Mouse (Mus musculus) kidney, postnatal 0 days (tissue): ENCODE results near the gene Ctcf. TPM values are rescaled to one million over a fixed set of nuclear protein-coding genes. Genes with fewer than 3 reads are reported as not detected.

Experiments
- ATAC-seq: fragments of 200-750 bp; cut with Nextera tagmentation; replicated peaks from 2 replicates; pipeline ENCODE4 v1.8.0; 2017; ENCODE audit warnings: low read depth, moderate number of reproducible peaks, moderate TSS enrichment, moderate library complexity; ENCODE audit not compliant: low FRiP score
- DNase-seq: peaks from one replicate; pipeline ENCODE4 v3.0.0-alpha.2; 2016; ENCODE audit warnings: low spot score
- H3K27ac ChIP-seq: fragments of 300-500 bp; sonication (generic); 2 replicates; pipeline ENCODE4 v1.5.1; 2014; ENCODE audit warnings: mild to moderate bottlenecking
- H3K27me3 ChIP-seq: fragments of 300-500 bp; sonication (generic); 2 replicates; pipeline ENCODE4 v1.6.1; 2014; ENCODE audit warnings: low read length, mixed read lengths; ENCODE audit not compliant: insufficient read depth
- H3K36me3 ChIP-seq: fragments of 300-500 bp; sonication (generic); 2 replicates; pipeline ENCODE4 v1.6.1; 2014; ENCODE audit warnings: low read length, mixed read lengths; ENCODE audit not compliant: insufficient read depth
- H3K4me1 ChIP-seq: fragments of 300-500 bp; sonication (generic); replicated peaks from 2 replicates; pipeline ENCODE4 v1.6.1; 2014; ENCODE audit warnings: antibody characterized with exemption, low read length, mixed read lengths; ENCODE audit not compliant: insufficient read depth
- H3K4me2 ChIP-seq: fragments of 300-500 bp; sonication (generic); 2 replicates; pipeline ENCODE4 v1.6.1; 2014; ENCODE audit warnings: mild to moderate bottlenecking, low read length, moderate library complexity, mixed read lengths
- H3K4me3 ChIP-seq: fragments of 300-500 bp; sonication (generic); replicated peaks from 2 replicates; pipeline ENCODE4 v1.5.1; 2014; ENCODE audit warnings: low read depth, low read length
- H3K9ac ChIP-seq: fragments of 300-500 bp; sonication (generic); 2 replicates; pipeline ENCODE4 v1.6.1; 2014; ENCODE audit warnings: low read depth, low read length
- H3K9me3 ChIP-seq: fragments of 300-500 bp; sonication (generic); replicated peaks from 2 replicates; pipeline ENCODE4 v1.6.1; 2016; ENCODE audit warnings: low read length, inconsistent platforms, mixed read lengths
- CTCF ChIP-seq: IDR thresholded peaks from 2 replicates; pipeline ENCODE4 v1.5.1; 2016; ENCODE audit warnings: antibody characterized with exemption, low read depth, mild to moderate bottlenecking, moderate library complexity
- WGBS: fragments of 180-500 bp; shearing (Covaris S2); extraction: QIAGEN DNeasy Blood & Tissue Kit; methylation state at CpG from one replicate; pipeline ENCODE4 v1.1.7; 2014; 5-methylcytosine and 5-hydroxymethylcytosine counted together
- polyA plus RNA-seq: library from polyadenylated mRNA; unstranded; fragments of >200 nt; fragmentation: Nextera tagmentation; extraction: Ambion mirVana; gene quantifications from 2 replicates; pipeline ENCODE4 v1.2.1, GENCODE M21; 2015

Ctcf gene
- polyA plus RNA-seq, 1 experiment from 2014 or later = 89.4 TPM

GRCm38 (mm10) chr8:105624831-105625230 lies 11.5 kb upstream of the Ctcf start:
- 38% methylated on average over 1 of the region's 1 CpGs for WGBS
- no peak for TF ChIP-seq CTCF

GRCm38 (mm10) chr8:105626086-105626485 lies 10.3 kb upstream of the Ctcf start:
- ATAC-seq (no peak), DNase-seq (no peak)
- Histone ChIP-seq H3K36me3 (peaks cover 8% of the 10 kb centered on the region; the same call in 1 of the 2 replicates), H3K27ac (no peak overlapping the region), H3K4me3 (no peak overlapping the region), H3K4me2 (no peak overlapping the region), H3K4me1 (peaks cover 22% of the 10 kb centered on the region), H3K27me3 (no peaks in the 10 kb centered on the region), H3K9me3 (no peaks in the 10 kb centered on the region), H3K9ac (no peak overlapping the region)
- WGBS = 90% methylated on average over 1 of the region's 1 CpGs
- TF ChIP-seq CTCF = no peak

More at GRCm38 (mm10) chr8:105624831-105625230, 11.5 kb upstream of the Ctcf start:
- peak; percentile 43 for DNase-seq
- H3K9ac ChIP-seq = no peak overlapping the region
- H3K4me3 ChIP-seq = no peak overlapping the region
- peaks cover 22% of the 10 kb centered on the region for H3K4me1 ChIP-seq
- no peak overlapping the region for H3K4me2 ChIP-seq
- no peak for ATAC-seq
- H3K36me3 ChIP-seq = peaks cover 21% of the 10 kb centered on the region
- no peaks in the 10 kb centered on the region for H3K27me3 ChIP-seq
- H3K9me3 ChIP-seq = no peaks in the 10 kb centered on the region
- peak overlapping the region; percentile 56 for H3K27ac ChIP-seq

DNA sequence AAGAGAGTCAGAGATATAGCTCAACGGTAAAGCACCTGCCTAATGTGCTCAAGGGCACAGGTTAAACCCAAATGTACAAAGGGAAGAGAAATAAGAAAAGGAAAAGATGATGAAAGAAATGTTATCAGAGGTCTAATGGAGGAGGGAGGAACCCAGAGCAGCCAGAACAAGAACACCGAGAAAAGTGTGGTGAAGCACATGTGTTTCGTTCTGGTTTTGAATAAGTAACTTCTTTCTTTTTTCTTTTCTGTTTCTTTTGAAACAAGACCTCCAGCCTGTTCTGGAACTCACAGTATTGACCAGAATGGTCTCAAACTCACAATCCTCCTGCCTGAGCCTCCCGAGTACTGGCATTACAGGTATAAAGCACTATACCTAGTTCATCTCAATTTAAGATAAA lies 7.0 kb upstream of the Ctcf start:
- no peak overlapping the region for H3K9ac ChIP-seq

GRCm38 (mm10) chr8:105634771-105635458 lies 1.5 kb upstream of the Ctcf start:
- H3K27ac ChIP-seq = no peak overlapping the region
- 77% methylated on average over 2 of the region's 2 CpGs for WGBS
- DNase-seq = no peak

More for the DNA sequence above, 7.0 kb upstream of the Ctcf start:
- Histone ChIP-seq H3K27ac (no peak overlapping the region), H3K9me3 (no peaks in the 10 kb centered on the region), H3K4me2 (no peak overlapping the region), H3K36me3 (no peaks in the 10 kb centered on the region), H3K4me3 (no peak overlapping the region), H3K27me3 (no peaks in the 10 kb centered on the region), H3K4me1 (no peaks in the 10 kb centered on the region)
- no peak for ATAC-seq
- 91% methylated on average over 4 of the region's 4 CpGs for WGBS
- no peak for DNase-seq
- no peak for TF ChIP-seq CTCF

GRCm38 (mm10) chr8:105635481-105635880 lies 887 bp upstream of the Ctcf start:
- Histone ChIP-seq H3K4me2 (peak overlapping the region; percentile 91), H3K4me1 (peaks cover 8% of the 10 kb centered on the region), H3K9ac (peak overlapping the region; percentile 99), H3K27ac (peak overlapping the region; percentile 100), H3K9me3 (no peaks in the 10 kb centered on the region), H3K27me3 (no peaks in the 10 kb centered on the region), H3K36me3 (no peaks in the 10 kb centered on the region), H3K4me3 (peak overlapping the region; percentile 91)
- WGBS = 5% methylated on average over 11 of the region's 11 CpGs
- DNase-seq (peak; percentile 5), ATAC-seq (no peak)
- no peak for TF ChIP-seq CTCF

More at GRCm38 (mm10) chr8:105634771-105635458, 1.5 kb upstream of the Ctcf start:
- H3K27me3 ChIP-seq = no peaks in the 10 kb centered on the region
- no peak overlapping the region for H3K9ac ChIP-seq
- TF ChIP-seq CTCF = no peak
- ATAC-seq = no peak
- no peaks in the 10 kb centered on the region for H3K36me3 ChIP-seq
- H3K4me3 ChIP-seq = peak overlapping the region; percentile 91
- peaks cover 8% of the 10 kb centered on the region for H3K4me1 ChIP-seq
- H3K4me2 ChIP-seq = peak overlapping the region; percentile 91
- no peaks in the 10 kb centered on the region for H3K9me3 ChIP-seq

DNA sequence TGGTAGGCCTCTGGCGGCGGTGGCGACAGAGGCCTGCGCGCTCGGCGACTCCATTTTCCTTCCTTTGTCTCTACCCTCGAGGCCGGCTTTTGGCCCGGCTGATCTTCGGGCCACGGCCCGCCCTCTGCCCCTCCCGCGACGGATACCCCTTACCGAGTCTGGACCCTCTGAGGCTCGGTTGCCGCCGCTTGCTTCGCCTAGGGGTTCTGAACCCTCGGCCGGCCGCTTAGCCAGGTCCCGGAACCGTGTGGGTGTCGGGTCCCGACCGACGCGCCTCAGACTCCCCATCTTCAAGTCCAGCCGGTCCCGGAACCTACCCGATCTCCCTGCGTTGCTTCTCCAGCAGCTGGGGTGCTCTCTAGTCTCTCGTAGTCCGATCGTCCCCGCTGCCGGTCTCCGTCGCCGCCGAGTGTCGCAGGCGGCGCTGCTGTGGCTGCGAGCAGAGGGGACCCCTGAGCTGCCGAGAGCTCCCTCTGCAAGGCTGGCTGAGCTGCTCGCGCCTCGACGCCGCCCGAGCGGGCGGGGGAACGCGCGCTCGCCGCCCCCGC lies 669 bp downstream of the Ctcf start, which contains the start of gene Agrp:
Gene Agrp, minus strand, starts transcription at position 431 of the 548 bp plus-strand sequence.
- peak within 1 kb of the TSS; percentile 99 for H3K9ac ChIP-seq
- no peaks in the 10 kb centered on the region for H3K36me3 ChIP-seq
- under 1% methylated on average over 61 of the region's 63 CpGs for WGBS
- no peak; the same call in 1 of the 2 replicates for TF ChIP-seq CTCF
- H3K4me3 ChIP-seq = peak within 1 kb of the TSS; percentile 91
- H3K27ac ChIP-seq = peak within 1 kb of the TSS; percentile 100
- DNase-seq = peak; percentile 62
- no peaks in the 10 kb centered on the region for H3K27me3 ChIP-seq
- H3K4me1 ChIP-seq = peaks cover 8% of the 10 kb centered on the region
- peak within 1 kb of the TSS; percentile 91 for H3K4me2 ChIP-seq
- peak; percentile 15 for ATAC-seq
- no peaks in the 10 kb centered on the region for H3K9me3 ChIP-seq
